Mouse (Mus musculus): Measurements from ENCODE around the gene Mcoln2.

- TF ChIP-seq MAFK (IDR thresholded peaks at IDR 0.05; ENCODE audit: insufficient read depth, low read depth, low read length), result no peak
- TF ChIP-seq ZC3H11A (IDR thresholded peaks at IDR 0.05; ENCODE audit: borderline replicate concordance, low read depth, low read length), result no peak
- TF ChIP-seq ZNF384 (IDR thresholded peaks at IDR 0.05; ENCODE audit: low read depth, low read length), result no peak
These were observed 83.1 kb downstream of the Mcoln2 start for GRCm38 (mm10) chr3:146232708-146233107.
